Mouse (Mus musculus) erythroid progenitor cell, adult 5-6 weeks (primary cell): ENCODE results near the gene Slc24a4. TPM values are rescaled to one million over a fixed set of nuclear protein-coding genes. Genes with fewer than 3 reads are reported as not detected.

Experiments
- ATAC-seq: replicated peaks from 2 replicates; pipeline ENCODE4 v1.8.0; 2016; ENCODE audit warnings: moderate number of reproducible peaks, mild to moderate bottlenecking, moderate TSS enrichment, inconsistent platforms; ENCODE audit not compliant: poor library complexity, low FRiP score, severe bottlenecking
- total RNA-seq, 2 experiments: library from RNA; stranded (forward) in 1 of 2; stranded (reverse) in 1 of 2; fragments of 150-400 nt in 1 of 2; fragments of 186-747, 209-891 nt in 1 of 2; gene quantifications; 2 replicates each; pipeline versions ENCODE4 v1.2.3 to v1.2.4; 2015 to 2017; ENCODE audit warnings: low replicate concordance in 2 of 2

Gene Slc24a4
- total RNA-seq (2015; ENCODE audit: low replicate concordance) = not detected in 2 replicates
- not detected in 2 replicates for total RNA-seq (2017; ENCODE audit: low replicate concordance)

DNA sequence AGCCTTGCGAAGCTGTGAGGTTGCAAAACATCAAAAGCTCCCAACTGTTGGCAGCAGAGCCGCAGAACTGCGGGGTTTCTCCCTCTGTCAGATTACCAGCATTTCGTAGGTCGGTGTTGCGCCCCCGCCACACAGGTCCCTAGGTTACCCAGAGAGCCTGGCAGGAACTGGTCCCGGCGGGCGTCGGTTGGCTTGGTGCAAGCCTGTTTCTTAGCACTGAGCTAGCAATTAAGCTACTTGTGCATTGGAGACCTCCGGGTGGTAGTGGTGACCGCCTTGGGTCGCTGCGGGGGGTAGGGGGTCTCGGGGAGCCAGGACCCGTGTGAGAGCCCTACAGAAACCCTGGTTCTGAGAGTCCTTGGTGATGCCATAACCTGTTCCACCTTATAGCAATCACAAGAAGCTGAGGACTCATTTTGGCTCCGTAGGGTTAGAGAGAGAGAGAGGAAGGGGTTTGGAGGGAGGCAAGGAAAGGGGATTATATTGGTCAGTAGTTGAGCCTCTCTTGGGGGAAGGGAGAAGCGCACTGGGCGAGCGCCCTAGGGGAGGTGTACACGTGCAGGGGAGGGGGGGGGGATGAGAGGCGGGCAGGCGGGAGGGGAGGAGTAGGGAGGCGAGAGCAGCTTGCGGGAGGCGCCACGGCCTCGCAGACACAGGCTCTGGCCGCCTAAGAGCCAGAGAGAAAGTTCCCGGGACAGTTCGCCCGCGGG is at the start of gene Slc24a4:
Gene Slc24a4, plus strand, starts transcription at position 653 of the 710 bp plus-strand sequence.
- ATAC-seq = no peak

DNA sequence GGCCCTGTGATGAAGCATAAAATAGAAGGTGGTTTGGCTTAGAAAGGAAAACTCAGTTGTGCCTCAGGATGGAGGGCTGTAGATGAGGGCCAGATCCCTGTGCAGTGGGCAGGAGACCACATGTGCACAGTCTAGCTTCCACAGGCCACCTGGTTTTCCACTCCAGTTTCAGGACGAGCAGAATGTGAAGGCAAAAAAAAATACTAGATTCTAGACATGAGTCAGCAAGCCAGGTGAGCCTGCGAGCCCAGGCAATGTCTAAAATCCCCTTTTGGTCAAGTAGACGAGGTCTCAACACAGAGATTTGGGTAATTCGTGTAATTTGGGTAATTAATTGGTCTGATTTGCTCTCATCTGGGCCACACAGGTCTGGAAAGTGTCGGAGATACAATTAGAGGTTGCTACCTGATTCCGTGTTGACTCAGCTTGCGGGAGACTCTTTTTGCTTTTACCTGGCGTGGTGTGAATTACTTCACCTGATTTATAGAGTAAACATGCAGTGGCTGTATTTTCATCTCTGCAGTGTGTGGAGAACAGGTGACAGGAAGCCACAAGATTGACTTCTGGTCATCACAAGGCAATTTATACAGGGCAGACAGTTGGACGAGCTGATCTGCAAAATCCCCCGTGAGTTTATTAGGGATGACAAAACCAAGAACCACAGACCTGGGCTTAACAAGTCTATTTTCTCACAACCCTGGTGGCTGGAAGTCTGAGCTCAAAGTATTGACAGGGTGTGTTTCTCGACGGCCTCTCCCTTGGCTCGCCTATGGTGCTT is 45.7 kb upstream of the Slc24a4 start:
- ATAC-seq = no peak

DNA sequence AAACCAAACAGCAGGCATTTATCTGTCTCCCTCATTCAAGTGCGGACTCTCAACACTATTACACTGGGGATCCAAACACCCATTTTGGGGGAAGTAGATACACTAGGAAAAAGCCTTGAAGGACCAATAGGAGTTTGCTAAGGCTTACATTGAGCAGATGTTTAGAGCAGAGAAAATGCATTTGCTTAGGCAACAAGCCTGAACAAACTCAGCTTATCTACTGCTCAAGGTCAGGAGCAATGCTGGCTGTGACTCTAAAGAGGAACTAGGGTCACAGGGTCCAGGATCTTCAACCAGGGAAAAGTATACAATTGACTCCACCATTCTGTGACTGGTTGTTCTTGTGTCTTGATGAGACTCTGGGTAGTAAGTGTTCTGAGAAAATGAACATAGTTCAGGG is 38.0 kb upstream of the Slc24a4 start:
- no peak for ATAC-seq

DNA sequence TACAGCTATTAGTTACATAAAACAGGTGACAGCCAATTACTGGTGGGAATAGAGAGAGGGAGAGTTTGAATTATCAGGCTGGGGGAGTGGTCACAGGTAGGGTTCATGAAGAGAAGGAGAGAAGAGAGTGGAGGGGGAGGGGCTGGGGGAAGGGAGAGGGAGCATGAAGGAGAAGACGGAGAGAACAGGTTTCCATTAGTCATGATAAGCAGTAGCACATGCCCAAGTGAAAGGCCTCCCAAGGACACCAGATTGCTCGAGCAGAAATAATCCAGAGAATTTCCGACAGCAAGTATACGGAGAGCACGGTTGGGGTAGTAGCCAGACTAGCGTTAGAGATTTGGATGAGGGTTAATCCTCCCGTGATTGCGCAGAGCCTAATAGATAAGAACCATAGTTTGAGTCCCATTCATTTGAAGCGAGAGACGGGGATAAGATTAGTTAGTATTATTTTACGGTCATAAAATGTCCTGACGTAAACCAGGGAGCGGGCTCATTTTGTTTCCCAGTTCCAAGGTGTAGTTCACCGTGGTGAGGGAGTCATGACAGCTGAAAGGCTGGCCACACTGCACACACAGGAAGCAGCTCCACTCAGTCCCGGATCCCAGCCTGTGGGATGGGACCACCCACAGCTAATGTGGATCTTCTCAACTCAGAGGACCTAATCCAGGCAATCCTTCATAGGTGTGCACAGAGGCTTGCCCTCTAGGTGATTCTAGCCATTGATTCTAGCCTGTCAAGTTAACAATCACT is 36.0 kb upstream of the Slc24a4 start:
- no peak for ATAC-seq

DNA sequence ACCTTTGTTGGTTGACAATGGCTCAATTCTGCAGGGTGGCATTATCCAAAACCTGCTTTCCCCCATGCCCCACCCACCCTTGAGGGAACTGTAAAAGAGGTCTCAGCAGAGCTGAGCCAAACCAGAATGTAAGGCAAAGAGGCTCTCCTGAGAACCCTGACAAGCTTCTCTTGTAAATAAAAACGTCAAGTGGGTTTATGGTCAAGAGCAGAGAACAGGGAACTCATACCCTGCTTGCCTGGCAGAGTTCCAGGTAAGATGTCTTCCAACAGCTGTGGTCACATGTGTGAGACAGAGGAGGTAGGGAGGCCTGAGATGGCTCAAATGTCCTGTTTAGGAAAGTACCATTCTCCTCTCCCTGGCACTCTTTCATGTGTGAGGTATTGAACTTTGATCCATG is 22.5 kb upstream of the Slc24a4 start:
- no peak for ATAC-seq

DNA sequence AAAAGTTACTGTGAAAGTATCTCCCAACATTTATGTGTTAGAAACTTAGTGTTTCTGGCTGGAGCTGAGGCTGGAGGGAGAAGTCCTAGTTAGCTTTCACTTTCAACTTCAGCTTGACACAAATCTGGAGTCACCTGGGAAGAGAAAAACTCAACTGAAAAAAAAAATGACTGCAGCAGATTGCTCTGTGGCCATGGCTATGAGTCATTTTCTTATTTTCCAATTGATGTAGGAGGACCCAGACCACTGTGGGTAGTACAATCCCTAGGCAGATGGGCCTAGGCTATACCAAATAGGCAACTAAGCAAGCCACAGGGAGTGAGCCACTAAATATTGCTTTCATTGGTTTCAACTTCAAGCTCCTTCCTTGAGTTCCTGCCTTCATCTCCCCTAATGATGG is 19.7 kb upstream of the Slc24a4 start:
- ATAC-seq = no peak

DNA sequence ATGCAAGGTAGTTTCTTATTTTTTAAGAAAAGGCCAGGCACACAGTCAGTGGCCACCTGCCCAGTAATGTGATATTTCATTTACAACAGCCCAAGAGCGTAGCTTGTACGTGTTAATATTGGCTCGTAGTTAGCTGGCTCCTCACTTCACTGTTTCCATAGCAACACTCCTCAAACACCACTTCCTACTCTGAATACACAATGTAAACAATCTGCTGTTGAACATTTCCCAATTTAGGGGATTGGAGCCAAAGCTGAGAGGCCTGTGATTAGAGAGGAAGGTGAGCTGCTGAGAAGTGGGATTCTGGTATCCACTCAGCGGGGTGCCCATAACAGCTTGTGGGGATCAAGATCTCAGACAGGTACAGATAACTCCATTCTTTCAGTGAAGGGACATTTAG is 16.0 kb upstream of the Slc24a4 start:
- ATAC-seq = no peak

DNA sequence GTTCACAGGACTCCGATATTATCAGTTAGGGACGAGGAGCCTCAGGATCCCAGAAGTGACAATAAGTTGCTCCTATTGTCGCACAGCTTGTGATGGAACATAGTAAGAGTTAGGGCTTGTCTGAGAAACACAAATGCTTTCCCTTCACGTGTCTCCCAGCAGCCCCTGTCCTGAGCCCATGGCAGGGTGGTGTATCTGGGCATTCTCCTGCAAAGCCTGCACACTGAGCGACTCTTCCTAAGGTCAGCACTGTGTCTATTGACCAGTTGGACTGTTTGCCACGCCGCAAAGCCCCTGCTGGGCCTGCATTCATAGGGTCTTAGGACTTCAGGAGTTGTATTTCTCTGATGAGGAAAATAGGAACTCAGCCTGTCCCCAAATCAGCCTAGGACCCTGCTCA is 15.6 kb upstream of the Slc24a4 start:
- ATAC-seq = no peak

DNA sequence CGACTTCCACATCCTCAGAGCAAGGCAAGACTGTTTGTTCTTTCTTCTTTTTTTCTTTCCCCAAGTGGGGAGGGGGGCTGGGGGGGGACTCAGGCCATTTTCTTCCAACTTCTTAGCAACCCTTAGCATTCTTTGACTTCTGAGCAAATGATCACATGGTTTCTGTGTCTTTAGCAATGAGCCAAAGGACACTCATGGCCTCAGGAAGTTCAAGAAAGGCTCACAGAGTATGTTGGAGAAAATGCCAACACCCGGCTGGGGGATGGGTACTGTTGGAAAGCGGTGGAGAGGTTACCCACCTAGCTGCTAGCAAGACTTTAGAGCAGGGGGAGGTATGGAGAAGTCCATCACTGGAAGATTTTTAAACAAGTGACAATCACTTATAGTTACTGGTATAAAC is 15.1 kb upstream of the Slc24a4 start:
- no peak for ATAC-seq

DNA sequence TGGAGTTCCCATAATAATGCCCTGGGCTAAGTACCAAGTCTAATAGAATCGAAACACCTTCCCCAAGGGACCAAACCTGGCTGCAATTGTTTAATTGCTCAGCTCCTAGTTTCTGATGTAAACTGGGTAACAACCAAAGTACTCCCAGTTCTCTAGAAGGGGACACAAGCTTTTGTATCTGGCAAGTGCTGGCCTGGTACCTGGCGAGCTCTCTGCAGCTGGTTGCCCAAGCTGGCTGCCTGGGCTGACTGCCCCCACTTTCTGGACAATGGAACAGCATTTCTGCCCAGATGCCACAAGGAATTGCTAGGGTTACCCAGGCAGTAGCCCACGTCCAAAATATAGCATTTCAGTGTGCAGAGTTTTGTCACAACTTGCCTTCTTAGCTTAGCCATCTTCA is 12.0 kb upstream of the Slc24a4 start:
- ATAC-seq = no peak

DNA sequence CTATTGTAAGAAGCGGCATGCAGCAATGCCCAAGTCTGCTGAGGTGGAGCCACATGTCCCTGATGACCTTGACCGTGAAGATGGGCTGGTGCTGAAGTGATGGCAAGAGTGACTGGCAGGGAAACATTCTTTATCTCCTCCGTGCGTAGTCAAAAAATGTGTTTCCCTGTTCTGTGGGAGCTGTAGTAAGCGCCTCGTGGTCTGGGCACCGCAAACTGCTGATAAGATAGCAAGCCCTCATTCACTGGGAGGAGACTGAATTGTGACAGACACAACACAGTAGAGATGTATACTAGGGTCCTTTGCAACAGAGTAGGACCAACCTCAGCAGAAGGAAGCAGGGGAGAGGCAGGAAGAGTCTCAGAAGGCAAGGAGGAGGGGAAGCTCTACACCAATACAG is 10.5 kb upstream of the Slc24a4 start:
- no peak for ATAC-seq

DNA sequence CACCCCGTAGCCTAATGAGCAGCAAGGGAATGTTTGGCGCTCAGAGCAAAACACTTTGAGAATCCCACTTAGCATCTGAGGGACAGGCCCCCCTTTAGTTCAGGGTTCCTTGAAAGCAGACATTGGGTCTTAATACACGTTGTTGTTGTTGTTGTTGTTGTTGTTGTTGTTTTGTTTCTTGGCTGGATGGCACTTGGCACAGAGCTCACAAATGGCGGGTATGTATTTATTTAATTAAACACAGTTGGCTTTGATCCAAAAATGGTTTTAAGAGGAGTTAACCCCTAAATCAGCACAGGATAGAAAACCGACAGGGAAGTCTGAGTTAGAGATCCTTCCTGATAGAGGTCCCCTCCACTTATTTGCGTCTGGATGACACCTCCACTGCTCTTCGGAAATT is 932 bp upstream of the Slc24a4 start:
- no peak for ATAC-seq

DNA sequence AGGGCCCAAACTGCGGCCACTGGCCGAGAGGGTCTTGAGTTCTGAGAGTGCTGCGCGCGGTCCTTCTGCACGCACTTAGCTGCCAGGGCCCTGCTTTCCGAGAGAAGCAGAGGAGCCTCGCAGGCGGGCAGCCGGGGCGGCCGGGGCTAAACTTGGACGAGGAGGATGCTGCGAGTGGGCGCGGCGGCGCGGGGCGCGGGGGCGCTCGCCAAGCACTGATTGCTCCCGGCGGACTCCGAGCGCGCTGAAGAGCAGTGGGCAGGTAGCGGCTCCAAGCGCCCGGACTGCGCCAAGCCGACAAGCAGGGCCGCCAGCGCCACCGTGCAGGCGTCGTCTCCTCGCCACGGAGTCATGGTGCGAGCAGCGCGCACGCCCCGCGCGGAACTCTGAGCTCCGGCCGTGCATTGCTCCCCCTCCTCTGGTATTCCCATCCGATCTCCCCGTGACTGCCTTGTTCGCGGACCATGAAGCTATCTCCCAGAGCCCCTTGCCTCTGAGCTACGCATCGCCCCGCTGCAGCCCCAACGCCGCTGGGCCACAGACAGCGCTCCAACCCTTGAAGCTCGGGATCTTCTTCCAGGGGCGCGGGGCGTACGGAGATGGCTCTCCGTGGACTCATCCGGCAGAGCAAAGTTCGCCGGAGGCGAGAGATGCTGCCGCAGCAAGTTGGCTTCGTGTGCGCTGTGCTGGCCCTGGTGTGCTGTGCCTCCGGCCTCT is 416 bp downstream of the Slc24a4 start:
- no peak for ATAC-seq

DNA sequence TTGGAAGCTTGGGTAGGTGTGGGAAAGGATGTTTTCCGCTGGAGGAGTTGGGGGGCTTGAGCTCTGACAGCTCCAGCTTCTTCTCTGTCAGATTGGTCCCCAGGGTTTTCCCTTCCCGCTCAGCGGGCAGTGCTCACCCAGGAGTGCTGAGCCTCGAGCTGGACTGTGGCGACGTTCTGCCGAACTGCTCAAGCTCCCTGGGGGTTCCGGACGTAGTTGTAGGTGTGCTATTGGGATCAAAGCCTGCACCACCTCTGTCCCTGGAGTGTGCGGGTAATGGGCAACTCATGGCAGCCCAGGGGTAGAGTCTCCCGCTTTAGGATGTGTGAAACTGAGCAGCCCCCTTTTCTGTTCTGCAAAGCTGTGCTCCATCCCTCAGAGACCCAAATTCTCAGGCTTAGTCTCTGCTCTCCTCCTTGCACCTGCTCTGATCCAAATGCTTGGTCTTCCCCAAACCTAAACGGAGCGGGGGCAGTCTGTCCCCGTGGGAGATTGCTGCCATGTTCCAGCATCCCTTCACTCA is 1.0 kb downstream of the Slc24a4 start:
- ATAC-seq = no peak

DNA sequence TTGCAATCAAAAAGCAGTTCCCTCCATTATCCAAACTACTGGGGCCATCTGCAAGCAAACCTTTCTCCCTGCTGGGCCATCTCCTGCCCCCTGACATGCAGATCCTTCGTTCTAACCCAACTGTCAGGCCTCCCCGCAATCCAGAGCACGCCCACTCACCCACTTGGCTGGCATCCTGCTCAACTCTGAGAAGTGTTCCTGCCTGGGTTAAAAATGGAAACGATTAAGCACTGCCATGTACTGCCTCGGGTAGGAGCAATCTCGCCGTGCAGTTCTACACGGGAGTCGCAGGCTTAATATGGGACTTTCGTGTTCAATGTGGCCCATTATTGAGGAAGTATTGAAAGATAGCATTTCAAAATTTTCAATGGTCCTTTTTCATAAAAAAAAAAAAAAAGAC is 11.2 kb downstream of the Slc24a4 start:
- no peak for ATAC-seq

DNA sequence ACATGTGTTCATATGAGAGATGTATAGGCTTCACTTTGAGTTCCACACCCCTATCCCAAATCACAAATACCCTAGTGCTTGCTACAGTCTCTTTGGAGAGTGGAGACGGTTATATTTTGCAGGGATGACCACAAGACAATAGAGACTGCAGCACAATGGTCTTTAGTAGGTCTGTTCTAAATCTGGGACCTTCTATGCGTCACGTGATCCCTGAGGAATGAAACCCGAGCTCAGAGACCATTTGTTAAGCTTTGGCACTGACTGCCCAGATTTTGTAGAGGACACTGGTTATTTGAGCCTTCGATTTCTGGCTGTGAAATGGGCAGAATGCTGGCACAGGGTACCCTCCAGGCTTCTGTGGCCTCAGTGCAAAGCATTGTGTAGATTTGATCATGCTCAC is 12.8 kb downstream of the Slc24a4 start:
- ATAC-seq = no peak

DNA sequence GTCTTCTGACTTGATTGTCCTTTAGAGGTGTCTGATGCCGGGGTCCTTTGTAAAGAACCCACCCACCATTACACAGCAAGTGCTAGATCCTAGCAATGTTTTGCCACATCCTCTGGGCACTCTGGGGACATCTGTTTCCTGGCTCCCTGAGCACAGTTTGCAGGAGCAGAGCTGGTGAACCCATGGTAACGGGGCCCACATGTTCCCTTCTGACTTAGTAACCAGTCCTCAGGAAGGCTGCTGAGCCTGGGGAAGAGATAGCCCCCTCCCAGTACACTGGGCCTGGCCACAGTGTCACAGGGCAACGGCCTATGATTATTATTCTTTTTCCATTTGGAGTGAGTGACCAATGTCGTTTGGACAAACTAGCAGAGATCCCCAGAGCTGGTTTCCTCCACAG is 19.1 kb downstream of the Slc24a4 start:
- no peak for ATAC-seq

DNA sequence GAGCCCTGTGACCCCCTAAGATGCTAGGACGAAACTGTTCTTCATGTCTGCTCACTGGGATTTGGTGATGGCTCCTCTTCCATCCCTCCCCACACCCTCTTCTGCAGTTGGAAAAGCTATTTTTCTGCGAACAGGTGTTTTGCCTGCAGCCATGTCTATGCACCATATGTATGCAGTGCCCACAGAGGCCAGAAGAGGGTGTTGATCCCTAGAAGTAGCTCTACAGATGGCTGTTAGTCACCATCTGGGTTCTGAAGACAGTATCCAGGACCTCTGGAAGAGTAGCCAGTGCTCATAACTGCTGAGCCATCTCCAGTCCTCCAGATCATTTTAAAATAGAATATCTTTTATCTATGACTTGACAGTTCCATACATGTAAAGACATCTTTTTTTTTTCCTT is 20.2 kb downstream of the Slc24a4 start:
- no peak for ATAC-seq

DNA sequence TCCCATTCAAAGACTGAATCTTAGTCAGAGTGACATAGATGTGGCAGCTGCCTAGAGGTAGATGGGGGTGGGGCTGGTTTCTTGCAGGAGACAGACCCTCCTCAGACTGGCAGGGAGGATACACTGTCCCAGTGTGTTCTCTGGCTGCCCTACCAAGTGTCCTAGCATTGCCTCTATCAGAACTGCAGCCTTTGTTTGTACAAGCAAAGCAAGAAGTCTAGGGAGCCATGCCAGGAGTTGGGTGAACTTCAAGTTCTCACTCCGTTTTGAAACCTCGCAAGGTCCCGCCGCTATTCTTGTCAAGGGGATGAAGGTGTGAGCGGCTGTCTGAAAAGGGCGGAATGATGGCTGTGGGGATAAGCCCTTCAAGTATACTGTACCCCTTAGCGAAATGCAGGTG is 22.7 kb downstream of the Slc24a4 start:
- ATAC-seq = no peak

DNA sequence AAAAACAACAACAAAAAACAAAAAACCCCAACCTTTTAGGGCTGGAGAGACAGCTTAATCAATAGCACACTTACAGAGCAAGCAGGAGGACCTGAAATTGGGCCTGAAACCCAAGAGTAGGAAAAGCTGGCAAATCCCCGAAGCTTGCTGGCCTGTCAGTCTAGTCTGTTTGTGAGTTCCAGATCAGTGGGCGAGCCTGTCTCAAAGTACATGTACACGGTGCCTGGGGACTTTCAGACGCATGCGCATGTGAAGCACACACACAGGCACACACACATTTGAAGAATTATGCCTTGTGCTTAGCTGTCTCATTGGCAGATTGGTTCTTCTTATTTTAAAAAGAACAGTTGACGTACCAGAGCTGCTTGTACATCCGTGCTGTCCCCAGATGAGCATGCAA is 25.3 kb downstream of the Slc24a4 start:
- no peak for ATAC-seq
